Mouse (Mus musculus) erythroblast, embryonic 14.5 days (primary cell): Measurements from ENCODE around the gene Trim17. TPM values are rescaled to one million over a fixed set of nuclear protein-coding genes. Genes with fewer than 3 reads are reported as not detected.
A peak's percentile ranks its signal among the peaks of the same experiment; 100 is the strongest.

Experiments used
- H3K27me3 ChIP-seq: 2 replicates; pipeline ENCODE4 v1.6.1; 2012; ENCODE audit warnings: inconsistent platforms; ENCODE audit not compliant: control insufficient read depth
- H3K36me3 ChIP-seq: 2 replicates; pipeline ENCODE4 v1.6.1; 2012; ENCODE audit warnings: mild to moderate bottlenecking, inconsistent platforms; ENCODE audit not compliant: control insufficient read depth
- H3K4me1 ChIP-seq: 2 replicates; pipeline ENCODE4 v1.6.1; 2012; ENCODE audit warnings: inconsistent platforms; ENCODE audit not compliant: control insufficient read depth
- H3K4me3 ChIP-seq: replicated peaks from 2 replicates; pipeline ENCODE3; 2012; ENCODE audit warnings: moderate library complexity, mild to moderate bottlenecking, inconsistent platforms
- H3K9me3 ChIP-seq: 2 replicates; pipeline ENCODE4 v1.6.1; 2012; ENCODE audit warnings: low read length, inconsistent platforms, mixed read lengths; ENCODE audit not compliant: control insufficient read depth
- GATA1 ChIP-seq: IDR thresholded peaks from 2 replicates; pipeline ENCODE4 v1.6.1; 2012; ENCODE audit warnings: low read length, inconsistent platforms, mixed read lengths
- TAL1 ChIP-seq: IDR thresholded peaks from 3 replicates; pipeline ENCODE4 v1.6.1; 2012; ENCODE audit warnings: low read length, inconsistent platforms, mixed read lengths
- polyA plus RNA-seq: library from polyadenylated mRNA; stranded (reverse); fragments of >175 nt; gene quantifications from 2 replicates; pipeline ENCODE4 v1.2.3, GENCODE M21; 2012

Gene Trim17
- polyA plus RNA-seq, 1 experiment: 0.14 TPM

GRCm38 (mm10) chr11:58926651-58927050 is 27.8 kb upstream of the Trim17 start:
- Histone ChIP-seq H3K27me3 (no peaks in the 10 kb centered on the region; the same call in 1 of the 2 replicates), H3K4me1 (peaks cover 48% of the 10 kb centered on the region), H3K9me3 (no peaks in the 10 kb centered on the region), H3K4me3 (no peak overlapping the region), H3K36me3 (peaks cover 57% of the 10 kb centered on the region)
- TF ChIP-seq GATA1 (no peak), TAL1 (no peak)

- Histone ChIP-seq H3K27me3 (no peaks in the 10 kb centered on the region; the same call in 1 of the 2 replicates), H3K36me3 (peaks cover 57% of the 10 kb centered on the region), H3K4me3 (no peak overlapping the region), H3K4me1 (peaks cover 52% of the 10 kb centered on the region), H3K9me3 (no peaks in the 10 kb centered on the region)
- no peak for TF ChIP-seq TAL1
- TF ChIP-seq GATA1: no peak
Observed at GRCm38 (mm10) chr11:58927053-58927452, 27.4 kb upstream of the Trim17 start.

- no peak for TF ChIP-seq GATA1
- no peak for TF ChIP-seq TAL1
- Histone ChIP-seq H3K9me3 (no peaks in the 10 kb centered on the region), H3K36me3 (peaks cover 57% of the 10 kb centered on the region), H3K27me3 (no peaks in the 10 kb centered on the region; the same call in 1 of the 2 replicates), H3K4me3 (peak overlapping the region; percentile 66), H3K4me1 (peaks cover 54% of the 10 kb centered on the region)
Observed at GRCm38 (mm10) chr11:58927790-58928651, 26.5 kb upstream of the Trim17 start.

GRCm38 (mm10) chr11:58929055-58929454 is 25.4 kb upstream of the Trim17 start:
- Histone ChIP-seq H3K4me1 (peaks cover 54% of the 10 kb centered on the region), H3K4me3 (no peak overlapping the region), H3K36me3 (peaks cover 57% of the 10 kb centered on the region), H3K27me3 (no peaks in the 10 kb centered on the region), H3K9me3 (no peaks in the 10 kb centered on the region)
- TF ChIP-seq TAL1: no peak
- no peak for TF ChIP-seq GATA1

GRCm38 (mm10) chr11:58929641-58930040 is 24.8 kb upstream of the Trim17 start:
- TF ChIP-seq TAL1 (no peak), GATA1 (no peak)
- Histone ChIP-seq H3K36me3 (peaks cover 57% of the 10 kb centered on the region), H3K4me1 (peaks cover 54% of the 10 kb centered on the region)

GRCm38 (mm10) chr11:58930254-58930653 is 24.2 kb upstream of the Trim17 start:
- Histone ChIP-seq H3K4me3 (no peak overlapping the region), H3K27me3 (no peaks in the 10 kb centered on the region), H3K9me3 (no peaks in the 10 kb centered on the region), H3K36me3 (peaks cover 56% of the 10 kb centered on the region), H3K4me1 (peaks cover 55% of the 10 kb centered on the region)
- TF ChIP-seq TAL1 (no peak), GATA1 (0 out of 2 replicates have a peak, but pooled peaks have one; percentile 12)

More at GRCm38 (mm10) chr11:58929641-58930040, 24.8 kb upstream of the Trim17 start:
- H3K4me3 ChIP-seq: no peak overlapping the region
- H3K27me3 ChIP-seq: no peaks in the 10 kb centered on the region
- no peaks in the 10 kb centered on the region for H3K9me3 ChIP-seq

GRCm38 (mm10) chr11:58931576-58931975 is 22.9 kb upstream of the Trim17 start:
- Histone ChIP-seq H3K36me3 (peaks cover 64% of the 10 kb centered on the region), H3K27me3 (no peaks in the 10 kb centered on the region), H3K4me1 (peaks cover 64% of the 10 kb centered on the region), H3K9me3 (no peaks in the 10 kb centered on the region), H3K4me3 (no peak overlapping the region)
- TF ChIP-seq GATA1: no peak

GRCm38 (mm10) chr11:58937909-58938308 is 16.6 kb upstream of the Trim17 start:
- TF ChIP-seq GATA1 (no peak), TAL1 (no peak)
- peaks cover 19% of the 10 kb centered on the region for H3K27me3 ChIP-seq

GRCm38 (mm10) chr11:58938322-58939087 is 16.0 kb upstream of the Trim17 start, which contains the start of gene Rnf187:
Gene Rnf187 (minus strand): TSS chr11:58938916.
- no peak for TF ChIP-seq GATA1
- TF ChIP-seq TAL1: no peak
- H3K36me3 ChIP-seq: peaks cover 39% of the 10 kb centered on the region
- peaks cover 41% of the 10 kb centered on the region for H3K4me1 ChIP-seq
- peaks cover 25% of the 10 kb centered on the region for H3K27me3 ChIP-seq
- H3K4me3 ChIP-seq: peak within 1 kb of the TSS; percentile 83
- H3K9me3 ChIP-seq: 0 out of 2 replicates have a peak, but pooled peaks cover 2% of the 10 kb centered on the region

More at GRCm38 (mm10) chr11:58937909-58938308, 16.6 kb upstream of the Trim17 start:
- Histone ChIP-seq H3K9me3 (0 out of 2 replicates have a peak, but pooled peaks cover 2% of the 10 kb centered on the region), H3K4me3 (peak overlapping the region; percentile 83), H3K4me1 (peaks cover 41% of the 10 kb centered on the region), H3K36me3 (peaks cover 45% of the 10 kb centered on the region)
